Mouse (Mus musculus) lung, postnatal 0 days (tissue): Measurements from ENCODE around the gene Itga9.

ENCODE experiments used
- CTCF ChIP-seq: IDR thresholded peaks from 2 replicates; pipeline ENCODE4 v1.5.1; 2016; ENCODE audit warnings: antibody characterized with exemption, mild to moderate bottlenecking
- EP300 ChIP-seq: IDR thresholded peaks from 2 replicates; pipeline ENCODE4 v1.6.1; 2016; ENCODE audit warnings: antibody characterized with exemption, mild to moderate bottlenecking, control low read depth

- no peak for TF ChIP-seq EP300
- TF ChIP-seq CTCF = no peak
Observed at GRCm38 (mm10) chr9:118688921-118689451, 82.5 kb downstream of the Itga9 start.
